Mouse (Mus musculus): ENCODE measurements at regions not wholly inside any gene's neighbourhood (a gene's known extent, or its start where the extent isn't known, plus 50 kb on each side); places are given as distances from the start of the nearest gene placed in this dataset.

GRCm38 (mm10) chr4:106246695-106247094 lies 69.3 kb upstream of the Usp24 start:
- H3K4me3 ChIP-seq (ENCODE audit: insufficient read depth, low read depth, low read length): no peak overlapping the region
- H3K4me1 ChIP-seq (ENCODE audit: control insufficient read depth, insufficient read depth, low read length): peaks cover 8% of the 10 kb centered on the region
- no peak overlapping the region for H3K27ac ChIP-seq (replicated peaks; ENCODE audit: insufficient read depth, low read depth, low read length)
- no peak for DNase-seq (ENCODE audit: extremely low read depth, low read depth, low spot score)
- 81% methylated on average over 2 of the region's 2 CpGs for WGBS
- H3K36me3 ChIP-seq (ENCODE audit: control insufficient read depth, insufficient read depth, low read length): no peaks in the 10 kb centered on the region
- H3K27me3 ChIP-seq (ENCODE audit: control insufficient read depth, insufficient read depth, low read length): no peaks in the 10 kb centered on the region
- TF ChIP-seq CTCF (IDR thresholded peaks at IDR 0.05; ENCODE audit: low read depth, low read length) (peak; percentile 2; the same call in 1 of the 2 replicates), POLR2A (IDR thresholded peaks at IDR 0.05; ENCODE audit: extremely low read depth, insufficient read depth, low read length) (no peak)
- H3K9ac ChIP-seq (ENCODE audit: low read depth, low read length): no peak overlapping the region
- H3K79me2 ChIP-seq (ENCODE audit: control insufficient read depth, insufficient read depth, low read length): no peaks in the 10 kb centered on the region

GRCm38 (mm10) chr4:106247398-106247797 lies 68.6 kb upstream of the Usp24 start:
- H3K36me3 ChIP-seq (ENCODE audit: control insufficient read depth, insufficient read depth, low read length): no peaks in the 10 kb centered on the region
- H3K79me2 ChIP-seq (ENCODE audit: control insufficient read depth, insufficient read depth, low read length): no peaks in the 10 kb centered on the region
- H3K9ac ChIP-seq (ENCODE audit: low read depth, low read length): no peak overlapping the region
- H3K27ac ChIP-seq (replicated peaks; ENCODE audit: insufficient read depth, low read depth, low read length): no peak overlapping the region
- H3K4me1 ChIP-seq (ENCODE audit: control insufficient read depth, insufficient read depth, low read length): peaks cover 8% of the 10 kb centered on the region
- WGBS: 92% methylated on average over 5 of the region's 5 CpGs
- DNase-seq (ENCODE audit: extremely low read depth, low read depth, low spot score): no peak
- H3K27me3 ChIP-seq (ENCODE audit: control insufficient read depth, insufficient read depth, low read length): no peaks in the 10 kb centered on the region
- TF ChIP-seq CTCF (IDR thresholded peaks at IDR 0.05; ENCODE audit: low read depth, low read length) (no peak), POLR2A (IDR thresholded peaks at IDR 0.05; ENCODE audit: extremely low read depth, insufficient read depth, low read length) (no peak)
- H3K4me3 ChIP-seq (ENCODE audit: insufficient read depth, low read depth, low read length): no peak overlapping the region

GRCm38 (mm10) chr4:106248272-106248671 lies 67.7 kb upstream of the Usp24 start:
- H3K4me1 ChIP-seq (ENCODE audit: control insufficient read depth, insufficient read depth, low read length): peaks cover 8% of the 10 kb centered on the region
- no peaks in the 10 kb centered on the region for H3K27me3 ChIP-seq (ENCODE audit: control insufficient read depth, insufficient read depth, low read length)
- H3K79me2 ChIP-seq (ENCODE audit: control insufficient read depth, insufficient read depth, low read length): no peaks in the 10 kb centered on the region
- no peak overlapping the region for H3K27ac ChIP-seq (replicated peaks; ENCODE audit: insufficient read depth, low read depth, low read length)
- TF ChIP-seq POLR2A (IDR thresholded peaks at IDR 0.05; ENCODE audit: extremely low read depth, insufficient read depth, low read length) (no peak), CTCF (IDR thresholded peaks at IDR 0.05; ENCODE audit: low read depth, low read length) (no peak)
- no peak overlapping the region for H3K9ac ChIP-seq (ENCODE audit: low read depth, low read length)
- no peak for DNase-seq (ENCODE audit: extremely low read depth, low read depth, low spot score)
- H3K4me3 ChIP-seq (ENCODE audit: insufficient read depth, low read depth, low read length): no peak overlapping the region
- 95% methylated on average over 8 of the region's 8 CpGs for WGBS
- no peaks in the 10 kb centered on the region for H3K36me3 ChIP-seq (ENCODE audit: control insufficient read depth, insufficient read depth, low read length)

- no peaks in the 10 kb centered on the region for H3K36me3 ChIP-seq (ENCODE audit: control insufficient read depth, insufficient read depth, low read length)
- no peak overlapping the region for H3K27ac ChIP-seq (replicated peaks; ENCODE audit: insufficient read depth, low read depth, low read length)
- no peak for TF ChIP-seq CTCF (IDR thresholded peaks at IDR 0.05; ENCODE audit: low read depth, low read length)
- no peak for TF ChIP-seq POLR2A (IDR thresholded peaks at IDR 0.05; ENCODE audit: extremely low read depth, insufficient read depth, low read length)
- no peaks in the 10 kb centered on the region for H3K79me2 ChIP-seq (ENCODE audit: control insufficient read depth, insufficient read depth, low read length)
- no peak overlapping the region for H3K9ac ChIP-seq (ENCODE audit: low read depth, low read length)
- H3K4me1 ChIP-seq (ENCODE audit: control insufficient read depth, insufficient read depth, low read length): peaks cover 10% of the 10 kb centered on the region
- 66% methylated on average over 7 of the region's 7 CpGs for WGBS
- DNase-seq (ENCODE audit: extremely low read depth, low read depth, low spot score): peak; percentile 4
- no peak overlapping the region for H3K4me3 ChIP-seq (ENCODE audit: insufficient read depth, low read depth, low read length)
- no peaks in the 10 kb centered on the region for H3K27me3 ChIP-seq (ENCODE audit: control insufficient read depth, insufficient read depth, low read length)
Observed at GRCm38 (mm10) chr4:106249028-106249782, 66.8 kb upstream of the Usp24 start.

- 91% methylated on average over 2 of the region's 2 CpGs for WGBS
- peaks cover 8% of the 10 kb centered on the region for H3K4me1 ChIP-seq (ENCODE audit: control insufficient read depth, insufficient read depth, low read length)
Observed at GRCm38 (mm10) chr4:106250048-106250447, 66.0 kb upstream of the Usp24 start.

GRCm38 (mm10) chr4:106251430-106251829 lies 64.6 kb upstream of the Usp24 start:
- Histone ChIP-seq H3K36me3 (ENCODE audit: control insufficient read depth, insufficient read depth, low read length) (no peaks in the 10 kb centered on the region), H3K27ac (replicated peaks; ENCODE audit: insufficient read depth, low read depth, low read length) (no peak overlapping the region), H3K4me3 (ENCODE audit: insufficient read depth, low read depth, low read length) (no peak overlapping the region), H3K27me3 (ENCODE audit: control insufficient read depth, insufficient read depth, low read length) (no peaks in the 10 kb centered on the region), H3K9ac (ENCODE audit: low read depth, low read length) (no peak overlapping the region), H3K79me2 (ENCODE audit: control insufficient read depth, insufficient read depth, low read length) (no peaks in the 10 kb centered on the region), H3K4me1 (ENCODE audit: control insufficient read depth, insufficient read depth, low read length) (peaks cover 12% of the 10 kb centered on the region)
- no peak for DNase-seq (ENCODE audit: extremely low read depth, low read depth, low spot score)
- no peak for TF ChIP-seq POLR2A (IDR thresholded peaks at IDR 0.05; ENCODE audit: extremely low read depth, insufficient read depth, low read length)
- no peak for TF ChIP-seq CTCF (IDR thresholded peaks at IDR 0.05; ENCODE audit: low read depth, low read length)
- WGBS: no CpG with 5 or more reads among the region's 1 CpGs

More at GRCm38 (mm10) chr4:106250048-106250447, 66.0 kb upstream of the Usp24 start:
- Histone ChIP-seq H3K79me2 (ENCODE audit: control insufficient read depth, insufficient read depth, low read length) (no peaks in the 10 kb centered on the region), H3K9ac (ENCODE audit: low read depth, low read length) (no peak overlapping the region), H3K27ac (replicated peaks; ENCODE audit: insufficient read depth, low read depth, low read length) (no peak overlapping the region), H3K4me3 (ENCODE audit: insufficient read depth, low read depth, low read length) (no peak overlapping the region), H3K27me3 (ENCODE audit: control insufficient read depth, insufficient read depth, low read length) (no peaks in the 10 kb centered on the region), H3K36me3 (ENCODE audit: control insufficient read depth, insufficient read depth, low read length) (no peaks in the 10 kb centered on the region)
- TF ChIP-seq POLR2A (IDR thresholded peaks at IDR 0.05; ENCODE audit: extremely low read depth, insufficient read depth, low read length): no peak
- no peak for TF ChIP-seq CTCF (IDR thresholded peaks at IDR 0.05; ENCODE audit: low read depth, low read length)
- DNase-seq (ENCODE audit: extremely low read depth, low read depth, low spot score): no peak
